Mouse (Mus musculus) intestine, embryonic 16.5 days (tissue): Measurements from ENCODE around the gene Pmepa1. TPM values are rescaled to one million over a fixed set of nuclear protein-coding genes. Genes with fewer than 3 reads are reported as not detected.
A peak's percentile ranks its signal among the peaks of the same experiment; 100 is the strongest.

ENCODE experiments used
- ATAC-seq: fragments of 200-750 bp; cut with Nextera tagmentation; 2 replicates; pipeline ENCODE4 v1.8.0; 2017; ENCODE audit warnings: moderate TSS enrichment, moderate library complexity
- H3K27ac ChIP-seq: fragments of 300-500 bp; sonication (generic); 2 replicates; pipeline ENCODE4 v1.5.1; 2014; ENCODE audit warnings: mild to moderate bottlenecking, low read length
- H3K27me3 ChIP-seq: fragments of 300-500 bp; sonication (generic); replicated peaks from 2 replicates; pipeline ENCODE4 v1.6.1; 2014; ENCODE audit warnings: low read length, control low read depth, mixed read lengths; ENCODE audit not compliant: control insufficient read depth, insufficient read depth
- H3K36me3 ChIP-seq: fragments of 300-500 bp; sonication (generic); 2 replicates; pipeline ENCODE4 v1.6.1; 2014; ENCODE audit warnings: low read length, control low read depth; ENCODE audit not compliant: control insufficient read depth, insufficient read depth
- H3K4me1 ChIP-seq: fragments of 300-500 bp; sonication (generic); 2 replicates; pipeline ENCODE4 v1.6.1; 2014; ENCODE audit warnings: low read length, control low read depth, mixed read lengths; ENCODE audit not compliant: control insufficient read depth, insufficient read depth
- H3K4me2 ChIP-seq: fragments of 300-500 bp; sonication (generic); 2 replicates; pipeline ENCODE4 v1.6.1; 2014; ENCODE audit warnings: low read depth, low read length, control low read depth
- H3K4me3 ChIP-seq: fragments of 300-500 bp; sonication (generic); 2 replicates; pipeline ENCODE4 v1.5.1; 2014; ENCODE audit warnings: mild to moderate bottlenecking, low read length
- H3K9ac ChIP-seq: fragments of 300-500 bp; sonication (generic); 2 replicates; pipeline ENCODE4 v1.6.1; 2014; ENCODE audit warnings: low read depth, low read length
- H3K9me3 ChIP-seq: fragments of 300-500 bp; sonication (generic); 2 replicates; pipeline ENCODE4 v1.6.1; 2016; ENCODE audit warnings: low read length, control low read depth; ENCODE audit not compliant: control insufficient read depth
- whole genome bisulfite sequencing: fragments of 180-500 bp; shearing (Covaris S2); extraction: QIAGEN DNeasy Blood & Tissue Kit; methylation state at CpG from one replicate; pipeline ENCODE4 v1.1.7; 2014; 5-methylcytosine and 5-hydroxymethylcytosine counted together
- polyA plus RNA-seq: library from polyadenylated mRNA; unstranded; fragments of >200 nt; fragmentation: Nextera tagmentation; extraction: Ambion mirVana; gene quantifications from 2 replicates; pipeline ENCODE4 v1.2.1, GENCODE M21; 2015

Gene Pmepa1
- polyA plus RNA-seq, 1 experiment from 2014 or later: 4.4 TPM

- Histone ChIP-seq H3K9me3 (no peaks in the 10 kb centered on the region), H3K4me1 (peaks cover 17% of the 10 kb centered on the region), H3K4me3 (no peak overlapping the region), H3K4me2 (no peak overlapping the region), H3K36me3 (no peaks in the 10 kb centered on the region), H3K27ac (no peak overlapping the region), H3K27me3 (no peaks in the 10 kb centered on the region), H3K9ac (no peak overlapping the region)
- ATAC-seq: 0 out of 2 replicates have a peak, but pooled peaks have one; percentile 1
- WGBS: 70% methylated on average over 9 of the region's 9 CpGs
These were observed 4.9 kb upstream of the Pmepa1 start for GRCm38 (mm10) chr2:173281021-173281937.

- peaks cover 22% of the 10 kb centered on the region for H3K4me1 ChIP-seq
- no peak overlapping the region for H3K4me2 ChIP-seq
- no peaks in the 10 kb centered on the region for H3K27me3 ChIP-seq
- 73% methylated on average over 16 of the region's 16 CpGs for WGBS
- H3K36me3 ChIP-seq: no peaks in the 10 kb centered on the region
- no peaks in the 10 kb centered on the region for H3K9me3 ChIP-seq
- no peak overlapping the region for H3K4me3 ChIP-seq
- no peak for ATAC-seq
- no peak overlapping the region for H3K9ac ChIP-seq
- H3K27ac ChIP-seq: no peak overlapping the region
These were observed 2.7 kb upstream of the Pmepa1 start for GRCm38 (mm10) chr2:173278846-173279580.

- Histone ChIP-seq H3K27ac (peak overlapping the region; percentile 74), H3K27me3 (no peaks in the 10 kb centered on the region), H3K36me3 (no peaks in the 10 kb centered on the region), H3K4me1 (peaks cover 30% of the 10 kb centered on the region), H3K9me3 (no peaks in the 10 kb centered on the region), H3K4me3 (peak overlapping the region; percentile 78), H3K4me2 (peak overlapping the region; percentile 84), H3K9ac (peak overlapping the region; percentile 91)
- 3% methylated on average over 12 of the region's 12 CpGs for WGBS
- peak; percentile 10 for ATAC-seq
These were observed 526 bp upstream of the Pmepa1 start for GRCm38 (mm10) chr2:173276859-173277258.

GRCm38 (mm10) chr2:173275343-173276201 lies 761 bp downstream of the Pmepa1 start:
- Histone ChIP-seq H3K9ac (peak overlapping the region; percentile 91), H3K27ac (peak overlapping the region; percentile 74), H3K4me2 (peak overlapping the region; percentile 84), H3K9me3 (no peaks in the 10 kb centered on the region), H3K4me1 (peaks cover 36% of the 10 kb centered on the region), H3K36me3 (no peaks in the 10 kb centered on the region), H3K4me3 (peak overlapping the region; percentile 78), H3K27me3 (no peaks in the 10 kb centered on the region)
- under 1% methylated on average over 91 of the region's 93 CpGs for WGBS
- ATAC-seq: peak; percentile 34

GRCm38 (mm10) chr2:173274428-173275342 lies 1.6 kb downstream of the Pmepa1 start:
- Histone ChIP-seq H3K27ac (peak overlapping the region; percentile 74), H3K9me3 (no peaks in the 10 kb centered on the region), H3K27me3 (no peaks in the 10 kb centered on the region), H3K4me2 (peak overlapping the region; percentile 84), H3K36me3 (no peaks in the 10 kb centered on the region), H3K9ac (peak overlapping the region; percentile 91), H3K4me1 (peaks cover 45% of the 10 kb centered on the region), H3K4me3 (peak overlapping the region; percentile 78)
- WGBS: 18% methylated on average over 15 of the region's 15 CpGs
- no peak for ATAC-seq

GRCm38 (mm10) chr2:173273885-173274284 lies 2.4 kb downstream of the Pmepa1 start:
- no peaks in the 10 kb centered on the region for H3K9me3 ChIP-seq
- H3K27me3 ChIP-seq: no peaks in the 10 kb centered on the region
- H3K36me3 ChIP-seq: no peaks in the 10 kb centered on the region
- H3K9ac ChIP-seq: 0 out of 2 replicates have a peak overlapping the region, but pooled peaks have one; percentile 91
- peak overlapping the region; percentile 78 for H3K4me3 ChIP-seq
- 54% methylated on average over 4 of the region's 4 CpGs for WGBS
- H3K4me1 ChIP-seq: peaks cover 45% of the 10 kb centered on the region
- ATAC-seq: no peak
- H3K27ac ChIP-seq: no peak overlapping the region
- H3K4me2 ChIP-seq: peak overlapping the region; percentile 84

- no peak for ATAC-seq
- 78% methylated on average over 11 of the region's 11 CpGs for WGBS
- Histone ChIP-seq H3K4me3 (0 out of 2 replicates have a peak overlapping the region, but pooled peaks have one; percentile 12), H3K4me1 (peaks cover 45% of the 10 kb centered on the region), H3K4me2 (peak overlapping the region; percentile 27; the same call in 1 of the 2 replicates), H3K27ac (no peak overlapping the region), H3K9ac (peak overlapping the region; percentile 39; the same call in 1 of the 2 replicates), H3K27me3 (no peaks in the 10 kb centered on the region), H3K9me3 (no peaks in the 10 kb centered on the region), H3K36me3 (no peaks in the 10 kb centered on the region)
These were observed 3.9 kb downstream of the Pmepa1 start for GRCm38 (mm10) chr2:173272354-173272900.

GRCm38 (mm10) chr2:173271541-173271940 lies 4.8 kb downstream of the Pmepa1 start:
- peak overlapping the region; percentile 23; the same call in 1 of the 2 replicates for H3K4me2 ChIP-seq
- 81% methylated on average over 9 of the region's 9 CpGs for WGBS
- ATAC-seq: no peak
- H3K27ac ChIP-seq: no peak overlapping the region
- H3K36me3 ChIP-seq: no peaks in the 10 kb centered on the region
- 0 out of 2 replicates have a peak overlapping the region, but pooled peaks have one; percentile 16 for H3K9ac ChIP-seq
- H3K4me3 ChIP-seq: 0 out of 2 replicates have a peak overlapping the region, but pooled peaks have one; percentile 12
- no peaks in the 10 kb centered on the region for H3K9me3 ChIP-seq
- H3K27me3 ChIP-seq: no peaks in the 10 kb centered on the region
- peaks cover 46% of the 10 kb centered on the region for H3K4me1 ChIP-seq
